Mouse (Mus musculus) small intestine, adult 2 months (tissue): ENCODE results near the gene Zdhhc12. TPM values are rescaled to one million over a fixed set of nuclear protein-coding genes. Genes with fewer than 3 reads are reported as not detected.
"Not testable (repeated sequence)": the region's sequence is repeated elsewhere in the genome, so short reads cannot be mapped to it uniquely, and the experiment has no call there.

ENCODE experiments used
- H3K27ac ChIP-seq: fragments of 200-500 bp; 2 replicates; pipeline ENCODE4 v1.5.1; 2012; ENCODE audit warnings: low read depth, low read length, control low read depth, inconsistent platforms; ENCODE audit not compliant: insufficient read depth
- H3K27me3 ChIP-seq: fragments of 200-500 bp; 2 replicates; pipeline ENCODE4 v1.6.1; 2012; ENCODE audit warnings: mild to moderate bottlenecking, moderate library complexity, low read length, inconsistent platforms; ENCODE audit not compliant: control insufficient read depth, insufficient read depth
- H3K36me3 ChIP-seq: fragments of 200-500 bp; 2 replicates; pipeline ENCODE4 v1.6.1; 2012; ENCODE audit warnings: mild to moderate bottlenecking, low read length, control low read depth, inconsistent platforms; ENCODE audit not compliant: control insufficient read depth, insufficient read depth
- H3K4me1 ChIP-seq: fragments of 200-500 bp; 2 replicates; pipeline ENCODE4 v1.6.1; 2012; ENCODE audit warnings: low read length, inconsistent platforms, mixed read lengths; ENCODE audit not compliant: control insufficient read depth, insufficient read depth, insufficient read length
- H3K4me3 ChIP-seq: fragments of 200-500 bp; 2 replicates; pipeline ENCODE4 v1.5.1; 2012; ENCODE audit warnings: low read depth, mild to moderate bottlenecking, control low read depth, inconsistent platforms, low read length, moderate library complexity
- CTCF ChIP-seq: fragments of 200-500 bp; IDR thresholded peaks from 2 replicates; pipeline ENCODE4 v1.5.1; 2012; ENCODE audit warnings: low read depth, mild to moderate bottlenecking, control low read depth, inconsistent platforms, low read length, moderate library complexity, mixed read lengths; ENCODE audit not compliant: insufficient replicate concordance, insufficient read length; ENCODE audit errors: extremely low read depth
- POLR2A ChIP-seq: fragments of 200-500 bp; IDR thresholded peaks from 2 replicates; pipeline ENCODE4 v1.6.1; 2012; ENCODE audit warnings: low read depth, mild to moderate bottlenecking, control low read depth, inconsistent platforms, low read length, moderate library complexity
- WGBS: fragments of 180-500 bp; shearing (Covaris S2); methylation state at CpG from one replicate; pipeline ENCODE4 v1.1.7; 2018; 5-methylcytosine and 5-hydroxymethylcytosine counted together
- polyA plus RNA-seq: library from polyadenylated mRNA; depleted of rRNA; stranded (reverse); fragments of >200 nt; gene quantifications from 2 replicates; pipeline ENCODE4 v1.2.3, GENCODE M21; 2012

The Zdhhc12 gene
- polyA plus RNA-seq, 1 experiment, result 175 TPM

DNA sequence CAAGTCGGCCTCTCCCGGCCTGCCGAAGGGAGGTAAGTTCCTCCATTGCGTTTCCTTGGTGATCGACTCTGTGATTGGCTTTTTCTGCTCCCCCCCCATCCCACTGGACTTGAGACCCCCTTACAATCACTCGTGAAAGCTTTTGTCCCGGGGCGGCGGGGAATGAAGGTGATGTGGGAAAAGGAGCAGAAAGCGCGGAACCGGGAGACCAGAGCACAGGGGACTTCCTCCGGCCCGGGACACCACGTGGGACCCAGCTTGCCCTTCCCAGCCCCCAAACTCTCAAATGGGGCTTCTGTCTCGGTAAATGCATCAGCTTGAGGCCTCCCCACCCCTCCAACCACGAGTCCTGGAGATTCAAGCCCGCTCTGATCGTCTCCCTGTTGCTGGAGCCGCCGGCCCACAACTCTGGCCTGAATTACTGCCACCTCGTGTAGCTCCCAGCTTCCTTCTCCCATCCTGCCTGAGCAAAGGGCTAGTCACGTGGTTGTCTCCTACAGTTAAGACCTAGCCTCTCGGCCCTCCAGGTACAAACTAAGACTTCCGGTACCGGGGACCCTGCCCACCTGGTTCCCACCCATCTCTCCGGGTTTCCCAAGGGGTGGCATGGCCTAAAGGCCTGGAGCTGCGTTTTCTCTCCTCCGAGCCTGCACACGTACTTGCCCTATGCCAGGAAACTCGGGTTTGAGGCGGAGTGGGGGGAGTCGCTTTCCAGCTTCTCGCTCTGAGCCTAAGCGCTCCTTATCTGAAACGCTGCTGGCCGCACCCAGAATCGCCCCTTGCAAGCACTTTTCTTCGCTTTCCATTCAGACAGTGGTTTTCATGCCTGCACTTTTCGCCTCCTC, 31.0 kb downstream of the Zdhhc12 start:
- under 1% methylated on average over 40 of the region's 40 CpGs for WGBS
- Histone ChIP-seq H3K4me1 (peaks cover 2% of the 10 kb centered on the region; the same call in 1 of the 2 replicates), H3K36me3 (no peaks in the 10 kb centered on the region), H3K27ac (peak overlapping the region; percentile 75), H3K4me3 (peak overlapping the region; percentile 77), H3K27me3 (no peaks in the 10 kb centered on the region)
- TF ChIP-seq CTCF, result no peak
- peak; percentile 42; the same call in 1 of the 2 replicates for TF ChIP-seq POLR2A

GRCm38 (mm10) chr2:30061215-30062166, 32.0 kb downstream of the Zdhhc12 start:
- Histone ChIP-seq H3K36me3 (no peaks in the 10 kb centered on the region), H3K27ac (peak overlapping the region; percentile 75), H3K4me1 (peaks cover 2% of the 10 kb centered on the region; the same call in 1 of the 2 replicates), H3K27me3 (no peaks in the 10 kb centered on the region), H3K4me3 (peak overlapping the region; percentile 77)
- TF ChIP-seq CTCF, result no peak
- TF ChIP-seq POLR2A, result no peak
- WGBS, result 6% methylated on average over 37 of the region's 37 CpGs

GRCm38 (mm10) chr2:30058418-30058817, 35.0 kb downstream of the Zdhhc12 start:
- Histone ChIP-seq H3K36me3 (no peaks in the 10 kb centered on the region), H3K27me3 (no peaks in the 10 kb centered on the region), H3K27ac (no peak overlapping the region), H3K4me1 (no peaks in the 10 kb centered on the region), H3K4me3 (no peak overlapping the region)
- TF ChIP-seq POLR2A (no peak), CTCF (no peak)
- 73% methylated on average over 5 of the region's 5 CpGs for WGBS

- no peak within 1 kb of the TSS for H3K27ac ChIP-seq
- H3K36me3 ChIP-seq, result no peaks in the 10 kb centered on the region
- TF ChIP-seq CTCF (no peak), POLR2A (no peak)
- 29% methylated on average over 12 of the region's 12 CpGs for WGBS
- H3K27me3 ChIP-seq, result no peaks in the 10 kb centered on the region
- H3K4me3 ChIP-seq, result no peak within 1 kb of the TSS
- H3K4me1 ChIP-seq, result no peaks in the 10 kb centered on the region
Measured at GRCm38 (mm10) chr2:30057223-30057904, 36.1 kb downstream of the Zdhhc12 start, which contains the start of gene Set. TSS of gene Set (plus strand) at chr2:30057378.

GRCm38 (mm10) chr2:30056736-30057135, 36.7 kb downstream of the Zdhhc12 start:
- no peaks in the 10 kb centered on the region for H3K36me3 ChIP-seq
- TF ChIP-seq POLR2A (no peak), CTCF (no peak)
- H3K4me1 ChIP-seq, result no peaks in the 10 kb centered on the region
- 75% methylated on average over 3 of the region's 3 CpGs for WGBS
- no peak overlapping the region for H3K27ac ChIP-seq
- H3K4me3 ChIP-seq, result no peak overlapping the region
- no peaks in the 10 kb centered on the region for H3K27me3 ChIP-seq

GRCm38 (mm10) chr2:30055310-30055709, 38.1 kb downstream of the Zdhhc12 start:
- WGBS, result 94% methylated on average over 3 of the region's 3 CpGs
- H3K36me3 ChIP-seq, H3K27me3 ChIP-seq, H3K27ac ChIP-seq, H3K4me1 ChIP-seq, H3K4me3 ChIP-seq: not testable (repeated sequence)
